Mouse (Mus musculus): ENCODE measurements around the gene Hspa8. TPM values are rescaled to one million over a fixed set of nuclear protein-coding genes. Genes with fewer than 3 reads are reported as not detected.

The Hspa8 gene
- 4,323 TPM for polyA plus RNA-seq (2017; shearing (Covaris generic))

GRCm38 (mm10) chr9:40800675-40801612 lies at the start of gene Hspa8:
Gene Hspa8, plus strand, starts transcription at chr9:40800984.

Other genes with a start within 250 kb of the Hspa8 start
- gene Gm21915, start 130.4 kb upstream of the Hspa8 start, polyA plus RNA-seq (2017; shearing (Covaris generic)) = not detected
- not detected for gene Clmp, start 115.0 kb upstream of the Hspa8 start, polyA plus RNA-seq (2017; shearing (Covaris generic))
- not detected for gene Bsx, start 73.1 kb downstream of the Hspa8 start, polyA plus RNA-seq (2017; shearing (Covaris generic))
- gene Jhy, start 163.1 kb downstream of the Hspa8 start, polyA plus RNA-seq (2017; shearing (Covaris generic)) = 0.34 TPM
- 26.5 TPM for gene Crtam, start 203.6 kb downstream of the Hspa8 start, polyA plus RNA-seq (2017; shearing (Covaris generic))

All from effector memory CD4-positive, alpha-beta T cell, adult 7 months (primary cell).